Mouse (Mus musculus): Measurements from ENCODE around the gene Ccr1l1. TPM values are rescaled to one million over a fixed set of nuclear protein-coding genes. Genes with fewer than 3 reads are reported as not detected.

Gene Ccr1l1
- polyA plus RNA-seq, 1 experiment, result 1.3 TPM

DNA sequence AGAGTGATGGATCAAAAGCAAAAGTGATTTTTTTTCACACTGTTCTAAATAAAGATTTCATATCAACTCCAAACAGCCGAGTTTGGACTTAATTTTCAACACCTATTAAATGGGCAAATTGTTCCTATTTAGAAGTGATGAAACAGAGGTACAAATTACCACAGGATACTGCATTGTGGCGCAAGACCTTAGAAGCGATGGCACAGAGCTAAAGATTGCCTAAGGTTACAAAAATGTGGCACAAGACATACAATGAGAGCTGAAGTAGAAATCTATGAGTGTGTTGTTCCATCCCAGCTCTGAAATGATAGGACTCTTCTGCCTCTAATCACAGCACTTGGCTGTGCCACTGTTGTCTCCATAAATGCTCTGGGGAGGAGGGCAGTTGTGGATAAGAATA lies 13.4 kb downstream of the Ccr1l1 start:
- no peak for TF ChIP-seq POLR2A (IDR thresholded peaks at IDR 0.05; ENCODE audit: borderline replicate concordance, low read depth, low read length)
- no peak for TF ChIP-seq CTCF (IDR thresholded peaks at IDR 0.05; ENCODE audit: low read depth, low read length)
- H3K4me1 ChIP-seq (ENCODE audit: control insufficient read depth, insufficient read depth, low read length), result peaks cover 15% of the 10 kb centered on the region
- no peak overlapping the region for H3K27ac ChIP-seq (ENCODE audit: insufficient read depth, low read depth, low read length)
- H3K4me3 ChIP-seq (ENCODE audit: insufficient read depth, low read length), result no peak overlapping the region

DNA sequence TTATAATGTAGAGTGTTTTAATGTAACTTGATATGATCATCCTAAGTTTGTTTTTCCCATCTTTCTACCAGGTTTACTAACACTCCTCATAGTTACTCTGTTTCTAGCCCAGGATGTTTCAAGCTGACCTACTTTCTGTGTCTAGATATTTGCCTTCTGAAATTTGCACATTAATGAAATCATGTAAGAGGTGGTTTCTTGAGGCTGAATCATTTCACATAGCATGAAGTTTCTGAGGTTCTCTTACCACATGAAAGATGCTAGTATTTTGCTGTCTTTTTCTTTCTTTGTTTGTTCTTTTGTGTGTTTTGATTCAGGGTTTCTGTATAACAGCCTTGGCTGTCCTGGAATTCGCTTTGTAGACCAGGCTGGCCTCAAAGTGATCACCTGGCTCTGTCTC lies 18.0 kb downstream of the Ccr1l1 start:
- Histone ChIP-seq H3K27ac (ENCODE audit: insufficient read depth, low read depth, low read length) (no peak overlapping the region), H3K4me3 (ENCODE audit: insufficient read depth, low read length) (no peak overlapping the region), H3K4me1 (ENCODE audit: control insufficient read depth, insufficient read depth, low read length) (peaks cover 5% of the 10 kb centered on the region)
- no peak for TF ChIP-seq CTCF (IDR thresholded peaks at IDR 0.05; ENCODE audit: low read depth, low read length)
- no peak for TF ChIP-seq POLR2A (IDR thresholded peaks at IDR 0.05; ENCODE audit: borderline replicate concordance, low read depth, low read length)

DNA sequence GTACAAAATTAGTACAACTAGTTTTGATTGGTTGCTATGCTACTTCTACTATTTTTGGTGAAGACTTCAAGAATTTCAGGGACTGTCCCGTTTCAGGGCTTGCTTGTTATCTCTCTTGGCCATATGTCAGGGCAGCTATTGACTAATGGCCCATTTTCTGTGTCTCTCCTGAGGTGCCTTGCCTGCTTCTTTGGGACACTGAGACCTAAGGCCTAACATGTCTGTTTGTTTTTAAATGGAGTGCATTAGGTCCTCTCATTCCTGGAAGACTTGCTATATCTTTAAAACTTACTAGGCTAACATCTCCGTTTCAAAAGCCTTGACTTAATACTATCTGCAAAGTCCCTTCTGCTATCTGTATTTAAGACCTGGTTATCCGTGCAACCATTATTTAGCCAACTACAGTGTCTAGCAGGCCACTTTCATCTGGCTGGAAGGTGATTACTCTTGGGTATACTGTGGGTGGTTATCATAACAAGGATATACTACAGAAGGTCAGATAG lies 20.2 kb downstream of the Ccr1l1 start:
- TF ChIP-seq CTCF (IDR thresholded peaks at IDR 0.05; ENCODE audit: low read depth, low read length), result no peak
- no peak for TF ChIP-seq POLR2A (IDR thresholded peaks at IDR 0.05; ENCODE audit: borderline replicate concordance, low read depth, low read length)
- H3K4me1 ChIP-seq (ENCODE audit: control insufficient read depth, insufficient read depth, low read length), result peaks cover 14% of the 10 kb centered on the region
- H3K4me3 ChIP-seq (ENCODE audit: insufficient read depth, low read length), result no peak overlapping the region
- H3K27ac ChIP-seq (ENCODE audit: insufficient read depth, low read depth, low read length), result no peak overlapping the region

DNA sequence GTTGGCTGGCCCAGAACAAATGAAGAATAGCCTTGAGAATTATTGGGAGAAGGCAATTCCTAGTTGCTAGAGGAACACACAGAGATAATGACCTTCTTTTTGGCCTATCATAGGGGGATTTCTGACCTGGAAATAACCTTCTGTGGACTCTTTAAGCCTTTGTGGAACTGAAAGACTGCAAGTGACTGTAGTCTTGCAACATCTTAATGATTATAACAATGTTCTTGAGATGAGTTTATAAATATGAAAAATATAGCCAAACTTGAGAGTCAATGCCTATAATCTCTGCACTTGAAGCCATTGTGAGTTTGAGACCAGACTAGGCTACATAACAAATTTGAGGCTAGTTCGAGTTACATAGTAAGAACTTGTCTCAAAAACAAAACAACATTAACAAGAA lies 21.3 kb downstream of the Ccr1l1 start:
- Histone ChIP-seq H3K4me1 (ENCODE audit: control insufficient read depth, insufficient read depth, low read length) (peaks cover 19% of the 10 kb centered on the region), H3K4me3 (ENCODE audit: insufficient read depth, low read length) (no peak overlapping the region), H3K27ac (ENCODE audit: insufficient read depth, low read depth, low read length) (no peak overlapping the region)
- TF ChIP-seq POLR2A (IDR thresholded peaks at IDR 0.05; ENCODE audit: borderline replicate concordance, low read depth, low read length) (no peak), CTCF (IDR thresholded peaks at IDR 0.05; ENCODE audit: low read depth, low read length) (no peak)

DNA sequence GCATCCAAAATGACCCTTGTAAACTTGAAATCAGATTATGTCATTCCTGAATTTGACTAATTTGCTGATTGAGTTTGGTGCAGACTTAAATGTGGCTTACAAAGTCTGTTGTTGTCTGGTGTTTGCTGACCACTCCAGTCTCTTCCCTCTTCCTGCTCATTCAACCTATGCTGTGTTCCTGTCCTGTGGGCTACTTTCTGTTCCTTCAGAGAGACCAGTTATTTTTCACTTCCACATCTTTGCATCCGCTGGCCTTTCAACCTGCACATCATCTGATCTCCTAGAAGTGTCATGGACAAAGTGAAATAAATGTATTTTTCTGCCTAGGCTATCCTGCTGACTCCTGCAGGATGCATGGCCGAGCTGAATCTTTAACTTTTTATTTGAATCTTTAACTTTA lies 24.7 kb downstream of the Ccr1l1 start:
- no peak for TF ChIP-seq POLR2A (IDR thresholded peaks at IDR 0.05; ENCODE audit: borderline replicate concordance, low read depth, low read length)
- TF ChIP-seq CTCF (IDR thresholded peaks at IDR 0.05; ENCODE audit: low read depth, low read length), result no peak
- peaks cover 47% of the 10 kb centered on the region for H3K4me1 ChIP-seq (ENCODE audit: control insufficient read depth, insufficient read depth, low read length)
- peak overlapping the region; percentile 52; the same call in 1 of the 2 replicates for H3K27ac ChIP-seq (ENCODE audit: insufficient read depth, low read depth, low read length)
- H3K4me3 ChIP-seq (ENCODE audit: insufficient read depth, low read length), result no peak overlapping the region

DNA sequence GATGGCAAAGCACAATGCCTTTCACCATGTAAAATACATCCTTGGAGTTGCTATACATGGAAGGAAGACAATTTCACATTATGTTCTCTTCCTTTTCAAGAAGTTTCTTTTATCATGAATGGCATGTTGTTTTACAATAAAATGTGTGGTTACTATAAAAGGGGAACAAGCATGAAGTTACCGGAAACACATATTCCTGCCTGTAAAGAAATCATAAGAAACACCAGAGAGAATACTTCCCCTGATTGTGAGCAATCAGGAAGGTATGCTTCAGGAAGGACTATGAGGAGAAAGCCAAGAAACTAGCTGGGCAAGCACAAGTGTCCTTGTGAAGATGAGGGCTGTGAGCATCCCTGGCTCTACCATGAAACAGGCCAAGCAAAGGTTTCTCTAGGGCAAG lies 27.0 kb downstream of the Ccr1l1 start:
- no peak overlapping the region for H3K4me3 ChIP-seq (ENCODE audit: insufficient read depth, low read length)
- TF ChIP-seq CTCF (IDR thresholded peaks at IDR 0.05; ENCODE audit: low read depth, low read length) (no peak), POLR2A (IDR thresholded peaks at IDR 0.05; ENCODE audit: borderline replicate concordance, low read depth, low read length) (no peak)
- peaks cover 51% of the 10 kb centered on the region for H3K4me1 ChIP-seq (ENCODE audit: control insufficient read depth, insufficient read depth, low read length)
- peak overlapping the region; percentile 74 for H3K27ac ChIP-seq (ENCODE audit: insufficient read depth, low read depth, low read length)

GRCm38 (mm10) chr9:123949432-123949831 lies 28.8 kb downstream of the Ccr1l1 start:
- Histone ChIP-seq H3K4me3 (ENCODE audit: insufficient read depth, low read length) (no peak overlapping the region), H3K27ac (ENCODE audit: insufficient read depth, low read depth, low read length) (peak overlapping the region; percentile 72)
- TF ChIP-seq CTCF (IDR thresholded peaks at IDR 0.05; ENCODE audit: low read depth, low read length) (no peak), POLR2A (IDR thresholded peaks at IDR 0.05; ENCODE audit: borderline replicate concordance, low read depth, low read length) (no peak)

GRCm38 (mm10) chr9:123947815-123948214 lies 30.4 kb downstream of the Ccr1l1 start:
- H3K27ac ChIP-seq (ENCODE audit: insufficient read depth, low read depth, low read length), result no peak overlapping the region
- peaks cover 53% of the 10 kb centered on the region for H3K4me1 ChIP-seq (ENCODE audit: control insufficient read depth, insufficient read depth, low read length)
- no peak for TF ChIP-seq POLR2A (IDR thresholded peaks at IDR 0.05; ENCODE audit: borderline replicate concordance, low read depth, low read length)
- TF ChIP-seq CTCF (IDR thresholded peaks at IDR 0.05; ENCODE audit: low read depth, low read length), result no peak
- no peak overlapping the region for H3K4me3 ChIP-seq (ENCODE audit: insufficient read depth, low read length)

More at GRCm38 (mm10) chr9:123949432-123949831, 28.8 kb downstream of the Ccr1l1 start:
- H3K4me1 ChIP-seq (ENCODE audit: control insufficient read depth, insufficient read depth, low read length), result peaks cover 60% of the 10 kb centered on the region

GRCm38 (mm10) chr9:123942025-123942424 lies 36.2 kb downstream of the Ccr1l1 start:
- Histone ChIP-seq H3K4me1 (ENCODE audit: control insufficient read depth, insufficient read depth, low read length) (peaks cover 48% of the 10 kb centered on the region), H3K27ac (ENCODE audit: insufficient read depth, low read depth, low read length) (peak overlapping the region; percentile 91)
- TF ChIP-seq CTCF (IDR thresholded peaks at IDR 0.05; ENCODE audit: low read depth, low read length) (no peak), POLR2A (IDR thresholded peaks at IDR 0.05; ENCODE audit: borderline replicate concordance, low read depth, low read length) (no peak)

DNA sequence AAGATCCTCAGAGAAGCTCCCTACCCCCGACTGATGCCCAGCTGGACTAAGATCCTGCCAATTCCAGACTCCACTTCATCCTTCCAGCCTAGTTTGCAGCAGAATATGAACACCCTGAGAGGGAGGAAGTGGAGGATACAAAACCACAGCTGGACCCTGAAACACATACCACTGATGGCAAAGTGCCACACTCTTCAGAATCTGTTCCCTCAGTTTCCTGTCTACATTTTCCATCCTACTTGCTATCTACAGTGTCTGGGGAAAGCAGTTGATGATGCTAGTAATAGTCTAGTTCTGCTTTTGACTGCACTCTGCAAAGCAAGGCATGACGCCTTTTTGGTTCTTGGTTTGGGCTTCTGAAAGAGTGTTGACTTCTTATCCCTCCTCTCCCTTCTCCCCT lies 36.9 kb downstream of the Ccr1l1 start:
- H3K27ac ChIP-seq (ENCODE audit: insufficient read depth, low read depth, low read length), result peak overlapping the region; percentile 91
- TF ChIP-seq CTCF (IDR thresholded peaks at IDR 0.05; ENCODE audit: low read depth, low read length) (no peak), POLR2A (IDR thresholded peaks at IDR 0.05; ENCODE audit: borderline replicate concordance, low read depth, low read length) (no peak)
- H3K4me3 ChIP-seq (ENCODE audit: insufficient read depth, low read length), result no peak overlapping the region
- H3K4me1 ChIP-seq (ENCODE audit: control insufficient read depth, insufficient read depth, low read length), result peaks cover 53% of the 10 kb centered on the region

More at GRCm38 (mm10) chr9:123942025-123942424, 36.2 kb downstream of the Ccr1l1 start:
- no peak overlapping the region for H3K4me3 ChIP-seq (ENCODE audit: insufficient read depth, low read length)

Data from bone marrow macrophage, adult 2 months (primary cell).